Mouse (Mus musculus): ENCODE measurements at regions not wholly inside any gene's neighbourhood (a gene's known extent, or its start where the extent isn't known, plus 50 kb on each side); places are given as distances from the start of the nearest gene placed in this dataset.
"Not testable (repeated sequence)": the region's sequence is repeated elsewhere in the genome, so short reads cannot be mapped to it uniquely, and the experiment has no call there.

DNA sequence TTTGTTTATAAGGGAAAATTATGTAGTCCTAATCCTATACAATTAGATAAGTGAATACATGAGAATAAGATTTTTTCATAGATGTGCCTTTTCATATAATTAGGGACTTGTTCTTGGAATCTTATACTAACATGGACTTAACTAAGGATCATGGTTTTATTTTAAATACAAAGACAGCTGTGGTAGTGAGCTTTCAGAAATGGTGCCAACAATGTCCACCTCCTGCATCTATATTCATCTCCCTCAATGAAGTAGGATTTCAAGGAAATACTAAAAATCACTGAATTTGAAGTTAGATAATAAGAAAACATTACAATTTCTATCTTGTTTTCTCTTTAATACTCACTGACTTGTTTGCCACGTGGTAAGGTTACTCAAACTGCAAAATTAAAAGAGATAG, 619.8 kb downstream of the Anxa1 start:
- no peak for DNase-seq (ENCODE audit: low spot score)

DNA sequence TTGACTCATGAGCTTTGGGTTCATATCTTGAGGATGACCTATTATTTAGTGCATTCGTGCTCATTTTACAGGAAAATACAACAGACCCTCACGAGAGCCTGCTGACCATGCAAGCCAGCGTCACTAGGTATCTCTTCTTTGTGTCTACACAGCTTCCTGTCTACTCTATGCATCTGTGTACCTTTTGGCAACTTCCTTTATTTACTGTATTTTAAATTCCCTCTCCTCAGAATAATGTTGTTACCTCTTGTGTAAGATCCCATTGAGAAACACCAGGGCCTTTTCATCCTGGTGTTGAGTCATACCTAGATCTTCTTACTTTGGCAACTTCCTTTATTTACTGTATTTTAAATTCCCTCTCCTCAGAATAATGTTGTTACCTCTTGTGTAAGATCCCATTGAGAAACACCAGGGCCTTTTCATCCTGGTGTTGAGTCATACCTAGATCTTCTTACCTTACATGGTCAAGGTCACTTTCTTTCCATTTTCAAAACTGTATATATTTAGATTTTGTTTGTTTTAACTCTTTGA, 639.1 kb upstream of the Rorb start:
- DNase-seq (ENCODE audit: low spot score): not testable (repeated sequence)

DNA sequence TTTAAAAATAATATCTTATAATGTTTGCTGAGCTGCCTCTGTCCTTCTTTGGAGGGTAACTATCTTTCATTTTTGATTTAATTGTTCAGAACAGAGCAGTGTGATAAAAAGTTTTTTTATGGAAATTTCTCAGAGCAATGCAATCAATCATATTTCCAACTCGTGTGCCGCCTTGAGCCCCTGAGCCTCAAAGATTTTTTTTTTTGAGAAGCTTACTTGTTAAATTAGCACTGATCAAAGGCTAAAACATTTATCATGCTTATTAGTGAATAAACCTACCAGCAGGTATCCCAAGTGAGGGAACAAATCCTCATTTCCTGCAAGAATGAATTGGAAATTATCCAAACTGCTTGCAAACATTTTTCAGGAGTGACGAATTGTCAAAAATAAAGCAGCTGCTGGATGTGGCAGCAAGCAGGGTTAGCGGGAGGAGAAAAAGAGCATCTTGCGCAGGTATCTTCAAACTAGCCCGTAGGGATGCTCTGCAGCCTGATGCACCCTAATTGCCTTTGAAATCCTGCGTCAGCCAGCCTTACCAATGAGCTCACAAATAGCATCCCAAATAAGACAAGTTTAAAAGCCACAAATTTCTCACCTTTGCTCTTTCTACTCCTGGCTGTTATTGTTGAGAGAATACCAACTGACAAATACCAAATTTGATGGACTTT, 637.0 kb upstream of the Rorb start:
- DNase-seq (ENCODE audit: low spot score): no peak

DNA sequence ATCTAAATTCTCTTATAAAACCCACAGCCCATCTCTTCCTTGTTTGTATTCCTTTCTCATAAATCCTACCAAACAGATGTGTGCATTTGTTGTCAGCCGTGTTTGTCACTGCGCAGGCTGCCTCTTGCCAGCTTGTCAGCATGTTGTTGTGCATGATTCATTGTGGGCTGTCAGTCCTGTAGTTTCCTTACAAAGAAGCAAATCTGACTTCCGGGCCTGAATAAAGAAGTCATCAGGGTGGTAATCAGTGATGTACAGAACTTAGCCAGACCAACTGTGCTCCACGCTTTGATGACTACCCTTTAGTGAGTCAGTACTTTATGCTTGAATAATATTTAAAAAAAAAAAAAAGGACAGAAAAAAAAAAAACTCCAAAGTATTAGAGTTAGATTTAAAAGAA, 608.9 kb upstream of the Rorb start:
- DNase-seq (ENCODE audit: low spot score): no peak
